Comparison of ENCODE assay signal across 8 mouse cellular contexts in genomic region chr10:13965974-13966829, GRCm38 (mm10). TPM values are rescaled to one million over a fixed set of nuclear protein-coding genes. Genes with fewer than 3 reads are reported as not detected.
DNase-seq lines count a peak whose midpoint lies in the region; ATAC-seq and TF ChIP-seq lines count a peak whose summit lies in the region.

Gene Hivep2 (plus strand): TSS chr10:13966075.

- H3K27ac ChIP-seq in cortical plate, adult 2 months (ENCODE audit: insufficient read depth, low read length): peak within 1 kb of the TSS; percentile 99
- peak within 1 kb of the TSS; percentile 88 for H3K27ac ChIP-seq in intestine, postnatal 0 days (ENCODE audit: low read depth, low read length)
- peak within 1 kb of the TSS; percentile 89 for H3K27ac ChIP-seq in limb, embryonic 10.5 days
- H3K27ac ChIP-seq in midbrain, embryonic 16.5 days (ENCODE audit: low read length): peak within 1 kb of the TSS; percentile 99
- H3K27ac ChIP-seq in stomach, embryonic 15.5 days: peak within 1 kb of the TSS; percentile 94

- peak; percentile 37 for ATAC-seq in intestine, postnatal 0 days
- ATAC-seq in midbrain, embryonic 16.5 days: peak; percentile 23
- peak; percentile 45 for ATAC-seq in stomach, embryonic 15.5 days (ENCODE audit: insufficient read depth, low FRiP score, low read depth)

- TF ChIP-seq CTCF in cortical plate, adult 2 months (IDR thresholded peaks at IDR 0.05; ENCODE audit: extremely low read depth, insufficient read depth, low read length): no peak
- TF ChIP-seq CTCF in intestine, postnatal 0 days (IDR thresholded peaks at IDR 0.05; ENCODE audit: low read depth): no peak

- H3K9me3 ChIP-seq in intestine, postnatal 0 days (ENCODE audit: control insufficient read depth): no peaks in the 10 kb centered on the region
- no peaks in the 10 kb centered on the region for H3K9me3 ChIP-seq in limb, embryonic 10.5 days (replicated peaks)
- H3K9me3 ChIP-seq in midbrain, embryonic 16.5 days (replicated peaks; ENCODE audit: control insufficient read depth, low read length, poor library complexity, severe bottlenecking): no peaks in the 10 kb centered on the region
- no peaks in the 10 kb centered on the region for H3K9me3 ChIP-seq in stomach, embryonic 15.5 days

- WGBS in intestine, postnatal 0 days: under 1% methylated on average over 64 of the region's 67 CpGs
- WGBS in limb, embryonic 10.5 days: under 1% methylated on average over 66 of the region's 67 CpGs
- WGBS in midbrain, embryonic 16.5 days: under 1% methylated on average over 53 of the region's 67 CpGs
- under 1% methylated on average over 65 of the region's 67 CpGs for WGBS in stomach, embryonic 15.5 days

- no peaks in the 10 kb centered on the region for H3K36me3 ChIP-seq in intestine, postnatal 0 days (ENCODE audit: control insufficient read depth, insufficient read depth)
- H3K36me3 ChIP-seq in limb, embryonic 10.5 days: no peaks in the 10 kb centered on the region
- H3K36me3 ChIP-seq in midbrain, embryonic 16.5 days (ENCODE audit: control insufficient read depth, insufficient read depth, low read length): no peaks in the 10 kb centered on the region
- H3K36me3 ChIP-seq in stomach, embryonic 15.5 days: no peaks in the 10 kb centered on the region

- H3K4me2 ChIP-seq in intestine, postnatal 0 days (replicated peaks; ENCODE audit: low read depth): peak within 1 kb of the TSS; percentile 89
- peak within 1 kb of the TSS; percentile 96 for H3K4me2 ChIP-seq in midbrain, embryonic 16.5 days (ENCODE audit: low read length)
- peak within 1 kb of the TSS; percentile 94 for H3K4me2 ChIP-seq in stomach, embryonic 15.5 days

- no peaks in the 10 kb centered on the region for H3K27me3 ChIP-seq in intestine, postnatal 0 days (replicated peaks; ENCODE audit: control insufficient read depth, insufficient read depth, low read length)
- peaks cover 63% of the 10 kb centered on the region for H3K27me3 ChIP-seq in limb, embryonic 10.5 days (ENCODE audit: low read depth, poor library complexity, severe bottlenecking)
- H3K27me3 ChIP-seq in midbrain, embryonic 16.5 days (ENCODE audit: control insufficient read depth, insufficient read depth, low read depth, low read length): no peaks in the 10 kb centered on the region
- no peaks in the 10 kb centered on the region for H3K27me3 ChIP-seq in stomach, embryonic 15.5 days (replicated peaks)

- TF ChIP-seq POLR2A in cortical plate, adult 2 months (IDR thresholded peaks at IDR 0.05; ENCODE audit: extremely low read depth, insufficient read depth, low read length): no peak

- DNase-seq in layer of hippocampus, adult 11-12 months (ENCODE audit: low spot score): peak; percentile 48
- no peak for DNase-seq in layer of hippocampus, adult 9-10 months (ENCODE audit: low spot score)
- peak; percentile 67 to 68 for DNase-seq in gastrocnemius, postnatal 4 days (ENCODE audit: low spot score in 2 of 2)
- peak; percentile 66 for DNase-seq in limb, embryonic 10.5 days (ENCODE audit: low spot score)

- peaks cover under 1% of the 10 kb centered on the region; the same call in 1 of the 2 replicates for H3K4me1 ChIP-seq in cortical plate, adult 2 months (ENCODE audit: control insufficient read depth, insufficient read depth, low read length)
- H3K4me1 ChIP-seq in intestine, postnatal 0 days (replicated peaks; ENCODE audit: control insufficient read depth, insufficient read depth, low read length): no peaks in the 10 kb centered on the region
- peaks cover 33% of the 10 kb centered on the region for H3K4me1 ChIP-seq in limb, embryonic 10.5 days
- H3K4me1 ChIP-seq in midbrain, embryonic 16.5 days (ENCODE audit: control insufficient read depth, insufficient read depth, low read length): peaks cover 2% of the 10 kb centered on the region; the same call in 1 of the 2 replicates
- H3K4me1 ChIP-seq in stomach, embryonic 15.5 days: 0 out of 2 replicates have a peak, but pooled peaks cover 2% of the 10 kb centered on the region

- H3K9ac ChIP-seq in intestine, postnatal 0 days (ENCODE audit: low read depth, low read length): peak within 1 kb of the TSS; percentile 91
- peak within 1 kb of the TSS; percentile 95 for H3K9ac ChIP-seq in midbrain, embryonic 16.5 days (ENCODE audit: low read depth, low read length)
- peak within 1 kb of the TSS; percentile 58 for H3K9ac ChIP-seq in stomach, embryonic 15.5 days

- H3K4me3 ChIP-seq in cortical plate, adult 2 months (ENCODE audit: insufficient read depth, low read length): peak within 1 kb of the TSS; percentile 83
- H3K4me3 ChIP-seq in intestine, postnatal 0 days (ENCODE audit: low read depth, low read length): peak within 1 kb of the TSS; percentile 91
- peak within 1 kb of the TSS; percentile 75 for H3K4me3 ChIP-seq in limb, embryonic 10.5 days
- H3K4me3 ChIP-seq in midbrain, embryonic 16.5 days (ENCODE audit: low read depth, low read length): peak within 1 kb of the TSS; percentile 77
- peak within 1 kb of the TSS; percentile 76 for H3K4me3 ChIP-seq in stomach, embryonic 15.5 days (replicated peaks)

RNA-seq across cellular contexts. Expression of gene Hivep2, which starts in this region (rescaled TPM):
- polyA plus RNA-seq in cortical plate, adult 2 months (2012; rRNA removed): 101 and 113 TPM in 2 replicates
- 10 to 100 TPM; 58.4 to 64.3 TPM for total RNA-seq in gastrocnemius, postnatal 4 days (2021)
- polyA plus RNA-seq in intestine, postnatal 0 days (2015; fragmentation: Nextera tagmentation; extraction: Ambion mirVana): 3.5 and 3.8 TPM in 2 replicates
- 0.44 and 0.59 TPM in 2 replicates for polyA plus RNA-seq in limb, embryonic 10.5 days (2016; fragmentation: Nextera tagmentation; extraction: Ambion mirVana)
- 10.7 and 11.0 TPM in 2 replicates for polyA plus RNA-seq in midbrain, embryonic 16.5 days (2015; fragmentation: Nextera tagmentation; extraction: Ambion mirVana)
- 5.9 and 6.0 TPM in 2 replicates for polyA plus RNA-seq in stomach, embryonic 15.5 days (2015; fragmentation: Nextera tagmentation; extraction: Ambion mirVana)

Comparison
In these comparisons a context has a peak if more than half of its experiments do, and no peak if none do; other contexts are left out.
1. Peak in DNase-seq, H3K4me3 ChIP-seq and H3K27ac ChIP-seq in limb, embryonic 10.5 days; RNA of the gene not detected or under 1 TPM.